Mouse (Mus musculus) monocyte, adult 2 months (primary cell): ENCODE results near the gene Comtd1.
A peak's percentile ranks its signal among the peaks of the same experiment; 100 is the strongest.

Source experiments
- DNase-seq, 2 experiments: peaks; one replicate each; pipeline ENCODE4 v3.0.0; 2022; ENCODE audit warnings: low spot score in 2 of 2, low read depth in 1 of 2

The Comtd1 gene

GRCm38 (mm10) chr14:21838336-21839017 lies 10.3 kb downstream of the Comtd1 start:
- no peak for DNase-seq

GRCm38 (mm10) chr14:21831830-21832403 lies 16.9 kb downstream of the Comtd1 start:
- DNase-seq, result no peak

- peak; percentile 91 to 98 for DNase-seq
Observed at GRCm38 (mm10) chr14:21830876-21831767, 17.7 kb downstream of the Comtd1 start.

GRCm38 (mm10) chr14:21825786-21826491 lies 22.8 kb downstream of the Comtd1 start:
- DNase-seq, result no peak

GRCm38 (mm10) chr14:21824938-21825337 lies 23.8 kb downstream of the Comtd1 start, which contains the start of gene Vdac2:
Gene Vdac2, plus strand, starts transcription at chr14:21825238.
- DNase-seq, result no peak

- DNase-seq, result no peak
Observed at GRCm38 (mm10) chr14:21823897-21824296, 24.9 kb downstream of the Comtd1 start.

GRCm38 (mm10) chr14:21822795-21823374 lies 25.9 kb downstream of the Comtd1 start:
- DNase-seq, result peak in 1 of 2 experiments; percentile 41

- no peak for DNase-seq
Observed at GRCm38 (mm10) chr14:21822307-21822706, 26.5 kb downstream of the Comtd1 start.

GRCm38 (mm10) chr14:21820880-21821505 lies 27.8 kb downstream of the Comtd1 start:
- no peak for DNase-seq

- DNase-seq, result no peak
Observed at GRCm38 (mm10) chr14:21817453-21817852, 31.3 kb downstream of the Comtd1 start.

- DNase-seq, result no peak
Observed at GRCm38 (mm10) chr14:21816255-21816654, 32.5 kb downstream of the Comtd1 start.

GRCm38 (mm10) chr14:21814606-21815005 lies 34.2 kb downstream of the Comtd1 start:
- no peak for DNase-seq

GRCm38 (mm10) chr14:21813847-21814246 lies 34.9 kb downstream of the Comtd1 start:
- no peak for DNase-seq

GRCm38 (mm10) chr14:21813216-21813615 lies 35.6 kb downstream of the Comtd1 start:
- DNase-seq, result no peak

GRCm38 (mm10) chr14:21812590-21813162 lies 36.1 kb downstream of the Comtd1 start:
- peak in 1 of 2 experiments; percentile 53 for DNase-seq

- no peak for DNase-seq
Observed at GRCm38 (mm10) chr14:21811744-21812393, 36.9 kb downstream of the Comtd1 start.

GRCm38 (mm10) chr14:21811301-21811700 lies 37.5 kb downstream of the Comtd1 start:
- DNase-seq, result no peak

- no peak for DNase-seq
Observed at GRCm38 (mm10) chr14:21809418-21809817, 39.4 kb downstream of the Comtd1 start.

- DNase-seq, result no peak
Observed at GRCm38 (mm10) chr14:21808208-21808922, 40.4 kb downstream of the Comtd1 start.
